Mouse (Mus musculus): ENCODE measurements around the gene Dcaf1. TPM values are rescaled to one million over a fixed set of nuclear protein-coding genes. Genes with fewer than 3 reads are reported as not detected.

Gene Dcaf1
- 12.0 and 16.6 TPM in 2 replicates for polyA plus RNA-seq (2015; fragmentation: Nextera tagmentation; extraction: Ambion mirVana)

DNA sequence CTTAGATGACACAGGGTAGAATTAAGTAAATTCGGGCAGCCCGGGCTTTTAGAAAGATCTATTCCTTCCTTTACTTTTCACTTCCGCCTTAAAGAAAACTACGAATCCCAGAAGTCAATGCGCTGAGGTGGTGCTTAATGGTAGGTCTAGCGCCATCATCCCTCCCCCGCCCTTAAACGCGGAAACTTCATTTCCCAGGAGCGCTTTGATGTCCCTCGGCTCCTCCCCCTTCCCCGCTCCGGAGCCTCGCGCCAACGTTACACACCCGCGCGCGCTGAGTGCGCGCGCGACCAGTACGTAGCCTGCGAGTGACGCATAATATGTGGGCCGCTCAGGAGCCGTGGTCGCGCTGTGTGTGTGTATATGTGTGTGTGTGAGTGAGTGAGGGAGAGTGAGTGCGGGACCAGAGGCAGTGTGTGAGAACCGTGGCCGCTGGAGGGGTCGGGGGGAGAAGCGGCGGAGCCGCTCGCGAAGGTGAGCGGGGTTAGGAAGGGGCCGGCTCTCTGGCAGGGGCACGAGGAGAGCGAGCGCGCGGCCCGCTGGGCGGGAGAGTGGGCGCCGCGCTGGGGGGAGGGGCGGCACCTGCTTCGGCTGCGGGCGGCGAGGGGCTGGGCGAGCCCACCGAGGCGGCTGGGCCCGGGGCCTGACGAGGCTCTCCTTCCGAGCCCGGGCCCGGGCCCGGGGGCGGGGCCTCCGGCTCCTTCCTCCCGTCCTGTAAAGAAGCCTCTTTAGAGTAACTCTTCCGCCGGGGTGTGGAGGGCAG is at the start of gene Dcaf1:
Dcaf1 (plus strand) TSS at position 257 of the 763 bp plus-strand sequence.
- DNase-seq (peak; percentile 90), ATAC-seq (ENCODE audit: low read depth) (peak; percentile 93)
- Histone ChIP-seq H3K4me2 (peak within 1 kb of the TSS; percentile 77), H3K4me3 (replicated peaks) (peak within 1 kb of the TSS; percentile 98), H3K27ac (peak within 1 kb of the TSS; percentile 93), H3K9me3 (replicated peaks) (no peaks in the 10 kb centered on the region), H3K36me3 (peaks cover 2% of the 10 kb centered on the region; the same call in 1 of the 2 replicates), H3K27me3 (no peaks in the 10 kb centered on the region), H3K4me1 (replicated peaks) (peaks cover 29% of the 10 kb centered on the region), H3K9ac (peak within 1 kb of the TSS; percentile 96)
- WGBS (ENCODE audit: insufficient replicate concordance) = under 1% methylated on average over 63 of the region's 71 CpGs

DNA sequence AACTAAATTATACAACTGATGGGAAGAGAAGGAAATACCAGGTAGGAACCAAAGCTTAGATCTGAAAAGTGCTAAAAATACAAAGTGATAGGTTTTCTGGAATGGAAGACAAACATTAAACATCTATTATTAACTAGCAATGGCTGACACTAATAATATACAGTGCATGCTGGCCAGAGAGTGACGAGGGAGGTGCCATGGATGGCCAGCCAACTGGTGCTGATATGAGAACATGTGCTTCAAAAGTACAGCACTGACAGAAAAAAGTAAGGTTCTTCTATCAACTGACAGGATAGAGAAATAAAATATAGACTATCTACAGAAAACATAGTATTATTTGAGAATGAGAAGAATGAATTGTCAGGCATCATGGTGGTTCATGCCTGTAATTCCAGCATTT is 45.6 kb upstream of the Dcaf1 start:
- H3K36me3 ChIP-seq = no peaks in the 10 kb centered on the region
- H3K4me3 ChIP-seq (replicated peaks) = no peak overlapping the region
- DNase-seq (no peak), ATAC-seq (ENCODE audit: low read depth) (no peak)
- H3K4me2 ChIP-seq = no peak overlapping the region
- no peak overlapping the region for H3K27ac ChIP-seq
- no peaks in the 10 kb centered on the region for H3K9me3 ChIP-seq (replicated peaks)
- WGBS (ENCODE audit: insufficient replicate concordance) = 36% methylated on average over 1 of the region's 1 CpGs
- H3K27me3 ChIP-seq = no peaks in the 10 kb centered on the region
- H3K4me1 ChIP-seq (replicated peaks) = peaks cover 44% of the 10 kb centered on the region
- H3K9ac ChIP-seq = no peak overlapping the region

DNA sequence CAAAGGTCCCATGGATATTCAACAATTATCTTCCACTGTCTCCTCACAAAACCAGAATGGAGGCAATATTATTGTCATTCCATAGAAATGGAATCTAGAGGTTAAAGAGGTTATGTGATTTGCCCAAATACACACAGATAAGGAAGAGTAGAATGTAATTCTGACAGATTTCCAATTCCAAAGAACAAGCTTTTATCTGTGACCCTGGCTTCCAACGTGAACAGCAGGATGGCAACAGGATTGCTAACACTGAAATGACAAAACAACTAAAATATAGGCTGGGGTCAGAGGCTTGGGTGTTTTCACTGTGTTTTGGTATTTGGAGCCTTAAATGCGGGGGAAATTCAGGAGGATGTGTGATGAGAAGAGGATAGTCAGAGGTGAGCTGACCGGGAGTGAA is 44.3 kb upstream of the Dcaf1 start:
- ATAC-seq (ENCODE audit: low read depth) (no peak), DNase-seq (no peak)
- H3K9me3 ChIP-seq (replicated peaks) = no peaks in the 10 kb centered on the region
- H3K9ac ChIP-seq = no peak overlapping the region
- 78% methylated on average over 3 of the region's 3 CpGs for WGBS (ENCODE audit: insufficient replicate concordance)
- no peak overlapping the region for H3K27ac ChIP-seq
- no peaks in the 10 kb centered on the region for H3K36me3 ChIP-seq
- H3K4me1 ChIP-seq (replicated peaks) = peaks cover 35% of the 10 kb centered on the region
- H3K4me3 ChIP-seq (replicated peaks) = no peak overlapping the region
- H3K27me3 ChIP-seq = no peaks in the 10 kb centered on the region
- no peak overlapping the region for H3K4me2 ChIP-seq

DNA sequence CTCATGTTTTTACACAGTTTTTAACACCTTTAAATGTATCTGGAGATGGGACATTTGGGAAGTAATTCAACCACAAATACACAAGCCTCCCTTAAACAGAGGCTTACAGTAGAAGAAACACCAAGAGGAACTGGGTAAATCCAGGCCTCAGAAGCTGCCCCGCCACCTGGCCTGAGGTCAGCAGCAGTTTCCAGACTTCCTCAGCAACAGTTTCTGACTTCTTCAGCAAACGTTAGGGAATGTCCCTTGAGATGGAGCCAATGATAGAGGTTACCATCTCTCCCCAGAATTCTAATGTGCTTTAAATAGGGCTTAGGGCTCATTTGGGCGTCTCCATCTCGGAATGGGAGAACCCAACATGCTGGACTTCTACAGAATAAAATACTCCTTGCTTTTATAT is 43.4 kb upstream of the Dcaf1 start:
- H3K4me2 ChIP-seq = no peak overlapping the region
- no peak overlapping the region for H3K4me3 ChIP-seq (replicated peaks)
- H3K27ac ChIP-seq = no peak overlapping the region
- H3K27me3 ChIP-seq = no peaks in the 10 kb centered on the region
- no peaks in the 10 kb centered on the region for H3K9me3 ChIP-seq (replicated peaks)
- peaks cover 30% of the 10 kb centered on the region for H3K4me1 ChIP-seq (replicated peaks)
- ATAC-seq (ENCODE audit: low read depth) = no peak
- no peak overlapping the region for H3K9ac ChIP-seq
- WGBS (ENCODE audit: insufficient replicate concordance) = 68% methylated on average over 4 of the region's 4 CpGs
- no peaks in the 10 kb centered on the region for H3K36me3 ChIP-seq
- DNase-seq = no peak

DNA sequence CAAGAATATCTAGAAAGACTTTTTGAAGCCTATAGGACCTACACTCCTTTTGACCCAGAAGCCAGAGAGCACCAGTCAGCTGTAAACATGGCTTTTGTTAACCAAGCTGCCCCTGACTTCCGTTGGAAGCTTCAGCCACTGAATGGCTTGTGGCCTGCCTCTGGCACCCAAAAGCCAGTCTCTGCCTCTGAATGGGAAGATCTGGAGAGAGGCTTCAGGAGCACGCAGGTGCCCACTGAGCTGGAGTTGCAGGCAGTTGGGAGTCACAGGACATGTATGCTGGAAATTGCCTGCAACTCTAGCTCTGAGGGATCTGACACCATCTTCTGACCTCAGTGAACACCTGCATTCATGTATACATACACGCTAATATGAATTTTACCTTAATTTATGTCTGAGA is 41.6 kb upstream of the Dcaf1 start:
- H3K4me2 ChIP-seq = no peak overlapping the region
- no peaks in the 10 kb centered on the region for H3K9me3 ChIP-seq (replicated peaks)
- H3K4me3 ChIP-seq (replicated peaks) = no peak overlapping the region
- no peak for DNase-seq
- no peaks in the 10 kb centered on the region for H3K36me3 ChIP-seq
- 73% methylated on average over 3 of the region's 3 CpGs for WGBS (ENCODE audit: insufficient replicate concordance)
- ATAC-seq (ENCODE audit: low read depth) = no peak
- no peak overlapping the region for H3K27ac ChIP-seq
- peaks cover 31% of the 10 kb centered on the region for H3K4me1 ChIP-seq (replicated peaks)
- H3K27me3 ChIP-seq = no peaks in the 10 kb centered on the region
- no peak overlapping the region for H3K9ac ChIP-seq

DNA sequence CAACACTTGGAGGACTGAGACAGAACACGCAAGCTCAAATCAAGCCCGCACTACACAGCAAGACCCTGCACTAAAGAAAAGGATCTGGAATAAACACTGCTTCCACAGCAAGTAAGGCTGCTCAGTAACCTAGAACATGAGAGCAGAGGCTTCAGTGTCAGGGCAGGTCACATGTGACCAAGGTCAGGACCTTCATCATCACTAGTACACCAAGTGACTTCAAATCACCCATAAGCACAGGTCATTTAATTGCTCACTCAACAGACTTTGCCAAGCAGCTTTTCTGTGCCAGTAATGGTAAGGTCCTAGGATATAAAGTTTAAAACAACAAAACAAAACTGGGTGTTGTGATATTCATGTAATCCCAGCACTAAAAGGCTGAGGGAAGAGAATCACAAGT is 38.1 kb upstream of the Dcaf1 start:
- Histone ChIP-seq H3K27me3 (no peaks in the 10 kb centered on the region), H3K4me3 (replicated peaks) (no peak overlapping the region), H3K4me1 (replicated peaks) (peaks cover 43% of the 10 kb centered on the region), H3K9ac (no peak overlapping the region), H3K27ac (no peak overlapping the region), H3K36me3 (no peaks in the 10 kb centered on the region), H3K4me2 (no peak overlapping the region), H3K9me3 (replicated peaks) (no peaks in the 10 kb centered on the region)
- no peak for DNase-seq
- 89% methylated on average over 2 of the region's 2 CpGs for whole genome bisulfite sequencing (ENCODE audit: insufficient replicate concordance)
- ATAC-seq (ENCODE audit: low read depth) = no peak

DNA sequence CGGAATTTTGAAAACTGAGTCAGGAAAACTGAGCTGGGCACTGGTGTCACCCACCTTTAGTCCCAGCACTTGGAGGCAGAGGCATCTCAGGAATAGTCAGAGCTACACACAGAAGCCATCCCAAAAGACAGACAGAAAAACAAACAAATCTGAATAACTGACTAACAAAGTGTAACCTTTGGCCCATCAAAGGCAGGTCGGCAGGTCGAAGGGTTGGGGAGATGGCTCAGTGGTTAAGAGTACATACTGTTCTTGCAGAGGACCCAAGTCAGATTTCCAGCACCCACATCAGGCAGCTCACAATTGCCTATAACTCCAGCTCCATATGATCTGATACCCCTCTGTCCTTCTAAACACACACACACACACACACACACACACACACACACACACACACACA is 36.5 kb upstream of the Dcaf1 start:
- H3K27ac ChIP-seq = 0 out of 2 replicates have a peak overlapping the region, but pooled peaks have one; percentile 9
- H3K27me3 ChIP-seq = no peaks in the 10 kb centered on the region
- H3K36me3 ChIP-seq = no peaks in the 10 kb centered on the region
- DNase-seq (no peak), ATAC-seq (ENCODE audit: low read depth) (no peak)
- H3K4me3 ChIP-seq (replicated peaks) = no peak overlapping the region
- H3K4me2 ChIP-seq = no peak overlapping the region
- 63% methylated on average over 3 of the region's 3 CpGs for WGBS (ENCODE audit: insufficient replicate concordance)
- peaks cover 46% of the 10 kb centered on the region for H3K4me1 ChIP-seq (replicated peaks)
- H3K9me3 ChIP-seq (replicated peaks) = no peaks in the 10 kb centered on the region
- no peak overlapping the region for H3K9ac ChIP-seq

DNA sequence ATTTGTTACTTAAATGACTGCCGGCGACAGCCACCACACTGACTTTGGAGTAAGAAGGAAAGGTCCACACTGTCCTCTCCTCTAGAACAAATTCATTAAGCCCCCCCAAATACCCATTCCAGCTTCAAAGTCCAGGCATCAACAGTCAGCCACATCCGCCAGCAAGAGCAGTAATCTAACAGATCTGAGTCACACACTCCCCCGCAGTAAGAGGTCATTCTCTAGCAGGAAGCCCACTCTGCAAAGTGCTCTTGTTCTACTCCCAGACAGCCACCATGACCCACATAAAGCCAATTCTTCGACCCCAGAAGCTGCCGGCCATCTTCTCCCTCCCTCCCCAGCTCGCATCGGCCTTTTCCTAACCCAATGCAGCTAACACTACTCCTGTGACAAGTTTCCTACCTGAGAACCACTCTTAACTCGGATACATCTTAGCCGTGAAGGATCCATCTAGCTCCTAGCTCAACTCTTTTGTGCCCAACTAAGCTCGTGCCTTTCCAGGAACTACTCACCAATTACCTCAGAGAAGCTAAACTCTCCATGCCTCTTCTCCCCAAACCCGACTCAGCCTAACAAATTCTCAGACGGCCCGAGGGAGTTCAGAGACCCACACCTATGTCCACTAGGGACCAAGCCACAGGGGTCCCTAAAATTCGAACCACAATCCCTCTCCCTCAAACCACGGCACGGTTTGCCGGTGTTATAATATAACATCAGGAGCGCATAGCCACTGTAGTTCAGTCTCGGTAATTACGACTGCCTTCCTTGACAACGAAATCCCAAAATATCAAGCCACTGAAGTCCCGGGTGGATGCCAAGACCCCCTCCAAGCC is 33.5 kb upstream of the Dcaf1 start:
- Histone ChIP-seq H3K9me3 (replicated peaks) (no peaks in the 10 kb centered on the region), H3K27ac (peak overlapping the region; percentile 85), H3K27me3 (0 out of 2 replicates have a peak, but pooled peaks cover 3% of the 10 kb centered on the region), H3K9ac (peak overlapping the region; percentile 97), H3K4me2 (peak overlapping the region; percentile 87), H3K4me1 (replicated peaks) (peaks cover 50% of the 10 kb centered on the region), H3K36me3 (no peaks in the 10 kb centered on the region), H3K4me3 (replicated peaks) (peak overlapping the region; percentile 90)
- 3% methylated on average over 23 of the region's 23 CpGs for WGBS (ENCODE audit: insufficient replicate concordance)
- no peak for DNase-seq
- peak; percentile 2; the same call in 1 of the 2 replicates for ATAC-seq (ENCODE audit: low read depth)

DNA sequence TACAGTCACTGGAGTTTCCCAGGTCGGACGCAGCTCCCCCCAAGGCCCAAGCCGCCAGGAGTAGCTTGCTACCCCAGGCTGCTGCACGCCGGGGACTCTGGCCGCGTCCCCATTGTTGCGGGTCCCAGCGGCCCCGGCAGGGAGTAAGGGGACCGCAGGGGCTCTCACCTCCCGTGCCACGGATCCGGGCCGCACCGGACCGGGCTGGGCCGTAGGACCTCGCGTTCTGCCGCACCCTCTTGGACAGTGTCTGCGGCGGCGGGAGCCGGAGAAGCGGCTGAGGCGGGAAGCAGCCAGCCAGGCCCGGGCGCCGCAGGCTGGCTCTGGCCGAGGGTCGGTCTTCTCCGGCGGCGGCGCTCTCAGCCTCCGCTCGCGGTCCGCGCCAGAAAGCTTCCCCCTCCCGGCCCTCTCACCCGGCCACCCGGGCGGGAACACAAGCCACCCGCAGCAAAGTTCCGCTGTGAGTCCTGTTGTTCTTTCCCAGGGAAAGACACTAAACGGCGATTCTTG is 32.8 kb upstream of the Dcaf1 start, which contains the start of gene Rad54l2:
Rad54l2 (minus strand) TSS at position 383 of the 510 bp plus-strand sequence.
- ATAC-seq (ENCODE audit: low read depth) (peak; percentile 88), DNase-seq (peak; percentile 68)
- H3K27ac ChIP-seq = peak within 1 kb of the TSS; percentile 85
- H3K36me3 ChIP-seq = no peaks in the 10 kb centered on the region
- peaks cover 50% of the 10 kb centered on the region for H3K4me1 ChIP-seq (replicated peaks)
- 0 out of 2 replicates have a peak, but pooled peaks cover 3% of the 10 kb centered on the region for H3K27me3 ChIP-seq
- H3K9me3 ChIP-seq (replicated peaks) = no peaks in the 10 kb centered on the region
- H3K9ac ChIP-seq = peak within 1 kb of the TSS; percentile 97
- peak within 1 kb of the TSS; percentile 87 for H3K4me2 ChIP-seq
- under 1% methylated on average over 49 of the region's 49 CpGs for WGBS (ENCODE audit: insufficient replicate concordance)
- peak within 1 kb of the TSS; percentile 90 for H3K4me3 ChIP-seq (replicated peaks)

DNA sequence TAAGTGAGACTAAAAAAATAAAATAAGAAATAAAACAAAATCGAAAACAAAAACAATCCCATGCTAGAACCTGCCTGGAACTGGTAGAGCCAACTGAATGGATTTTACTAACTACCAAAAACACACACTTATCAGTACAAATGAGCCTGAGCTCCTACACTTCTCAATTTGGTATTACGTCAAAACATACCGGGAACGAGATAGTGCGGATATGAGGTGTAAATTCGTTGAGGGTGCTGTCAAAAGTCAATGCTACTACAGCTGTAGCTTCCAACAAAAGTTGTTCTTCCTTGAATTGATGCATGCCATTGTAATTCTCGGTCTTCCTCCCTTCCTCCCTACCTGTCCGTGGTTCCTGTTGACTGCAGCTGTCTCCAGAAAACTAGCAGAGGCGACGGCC is 32.3 kb upstream of the Dcaf1 start:
- 0 out of 2 replicates have a peak, but pooled peaks cover 3% of the 10 kb centered on the region for H3K27me3 ChIP-seq
- WGBS (ENCODE audit: insufficient replicate concordance) = 10% methylated on average over 10 of the region's 10 CpGs

DNA sequence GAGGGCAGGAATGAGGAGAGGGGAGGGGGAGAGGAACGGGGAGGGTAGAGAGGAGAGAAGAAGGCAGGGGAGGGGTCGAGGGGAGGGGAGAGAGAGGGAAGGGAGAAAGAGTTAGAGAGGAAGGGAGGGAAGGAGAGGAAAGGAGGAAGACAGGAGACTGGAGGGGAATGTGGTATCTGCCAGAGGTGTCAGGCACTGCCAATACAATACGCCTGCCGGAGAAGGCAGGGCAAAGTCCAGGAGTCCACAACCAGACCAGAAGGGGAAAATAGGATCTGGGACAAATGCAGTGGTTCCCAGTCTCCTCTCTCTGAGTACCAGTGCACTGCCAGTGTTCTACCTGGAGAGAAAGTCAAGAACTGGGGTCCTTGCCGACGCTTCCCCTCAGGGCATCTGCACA is 30.8 kb upstream of the Dcaf1 start:
- WGBS (ENCODE audit: insufficient replicate concordance) = 50% methylated on average over 6 of the region's 6 CpGs
- H3K4me1 ChIP-seq (replicated peaks) = peaks cover 37% of the 10 kb centered on the region
- 0 out of 2 replicates have a peak, but pooled peaks cover 3% of the 10 kb centered on the region for H3K27me3 ChIP-seq
- H3K27ac ChIP-seq = no peak overlapping the region
- H3K9me3 ChIP-seq (replicated peaks) = no peaks in the 10 kb centered on the region
- H3K36me3 ChIP-seq = no peaks in the 10 kb centered on the region
- ATAC-seq (ENCODE audit: low read depth) (no peak), DNase-seq (no peak)
- no peak overlapping the region for H3K4me3 ChIP-seq (replicated peaks)
- H3K4me2 ChIP-seq = peak overlapping the region; percentile 4; the same call in 1 of the 2 replicates
- H3K9ac ChIP-seq = no peak overlapping the region

More for the DNA sequence above, 32.3 kb upstream of the Dcaf1 start:
- H3K9ac ChIP-seq = peak overlapping the region; percentile 97
- H3K4me3 ChIP-seq (replicated peaks) = peak overlapping the region; percentile 90
- H3K4me1 ChIP-seq (replicated peaks) = peaks cover 49% of the 10 kb centered on the region
- ATAC-seq (ENCODE audit: low read depth) = peak; percentile 58
- H3K4me2 ChIP-seq = peak overlapping the region; percentile 87
- no peaks in the 10 kb centered on the region for H3K9me3 ChIP-seq (replicated peaks)
- DNase-seq = no peak
- H3K27ac ChIP-seq = peak overlapping the region; percentile 85; the same call in 1 of the 2 replicates
- H3K36me3 ChIP-seq = no peaks in the 10 kb centered on the region
